Mouse (Mus musculus) forebrain, embryonic 15.5 days (tissue): ENCODE measurements around the gene Nhlrc4. TPM values are rescaled to one million over a fixed set of nuclear protein-coding genes. Genes with fewer than 3 reads are reported as not detected.

Source experiments
- ATAC-seq: fragments of 200-750 bp; cut with Nextera tagmentation; replicated peaks from 2 replicates; pipeline ENCODE4 v1.8.0; 2017; ENCODE audit warnings: mild to moderate bottlenecking, moderate TSS enrichment, moderate library complexity
- H3K27ac ChIP-seq: fragments of 300-500 bp; sonication (generic); replicated peaks from 2 replicates; pipeline ENCODE4 v1.5.1; 2015; ENCODE audit warnings: mild to moderate bottlenecking, inconsistent platforms
- H3K27me3 ChIP-seq: fragments of 300-500 bp; sonication (generic); 2 replicates; pipeline ENCODE4 v1.6.1; 2015; ENCODE audit warnings: inconsistent platforms
- H3K36me3 ChIP-seq: fragments of 300-500 bp; sonication (generic); 2 replicates; pipeline ENCODE4 v1.6.1; 2015; ENCODE audit warnings: mild to moderate bottlenecking, inconsistent platforms
- H3K4me1 ChIP-seq: fragments of 300-500 bp; sonication (generic); 2 replicates; pipeline ENCODE4 v1.6.1; 2015; ENCODE audit warnings: inconsistent platforms
- H3K4me2 ChIP-seq: fragments of 300-500 bp; sonication (generic); replicated peaks from 2 replicates; pipeline ENCODE4 v1.6.1; 2015; ENCODE audit warnings: mild to moderate bottlenecking, inconsistent platforms
- H3K4me3 ChIP-seq: fragments of 300-500 bp; sonication (generic); 2 replicates; pipeline ENCODE4 v1.5.1; 2015; ENCODE audit warnings: mild to moderate bottlenecking, inconsistent platforms
- H3K9ac ChIP-seq: fragments of 300-500 bp; sonication (generic); replicated peaks from 2 replicates; pipeline ENCODE4 v1.6.1; 2015; ENCODE audit warnings: mild to moderate bottlenecking, inconsistent platforms
- H3K9me3 ChIP-seq: fragments of 300-500 bp; sonication (generic); 2 replicates; pipeline ENCODE4 v1.6.1; 2016; ENCODE audit warnings: inconsistent platforms
- WGBS: fragments of 180-500 bp; shearing (Covaris S2); methylation state at CpG from one replicate; pipeline ENCODE4 v1.1.7; 2015; ENCODE audit warnings: mixed read lengths; 5-methylcytosine and 5-hydroxymethylcytosine counted together
- polyA plus RNA-seq: library from polyadenylated mRNA; unstranded; fragments of >200 nt; fragmentation: Nextera tagmentation; extraction: Ambion mirVana; gene quantifications from 2 replicates; pipeline ENCODE4 v1.2.1, GENCODE M21; 2015

The Nhlrc4 gene
- polyA plus RNA-seq, 1 experiment from 2014 or later: not detected

- Histone ChIP-seq H3K4me3 (no peak overlapping the region), H3K4me2 (no peak overlapping the region), H3K9me3 (no peaks in the 10 kb centered on the region), H3K4me1 (peaks cover 20% of the 10 kb centered on the region), H3K9ac (no peak overlapping the region), H3K27ac (no peak overlapping the region), H3K36me3 (no peaks in the 10 kb centered on the region), H3K27me3 (no peaks in the 10 kb centered on the region)
- 81% methylated on average over 9 of the region's 9 CpGs for WGBS
- no peak for ATAC-seq
These were observed 992 bp downstream of the Nhlrc4 start for GRCm38 (mm10) chr17:25943769-25944168.

- H3K4me1 ChIP-seq: peaks cover 20% of the 10 kb centered on the region
- no peak for ATAC-seq
- no peak overlapping the region for H3K4me2 ChIP-seq
- no peak overlapping the region for H3K9ac ChIP-seq
- WGBS: 75% methylated on average over 3 of the region's 3 CpGs
- no peak overlapping the region for H3K4me3 ChIP-seq
- no peaks in the 10 kb centered on the region for H3K27me3 ChIP-seq
- no peak overlapping the region for H3K27ac ChIP-seq
- H3K9me3 ChIP-seq: no peaks in the 10 kb centered on the region
- no peaks in the 10 kb centered on the region for H3K36me3 ChIP-seq
These were observed 1.5 kb downstream of the Nhlrc4 start for GRCm38 (mm10) chr17:25943221-25943620.

GRCm38 (mm10) chr17:25942597-25943151 lies 2.1 kb downstream of the Nhlrc4 start:
- WGBS: 90% methylated on average over 2 of the region's 2 CpGs
- H3K36me3 ChIP-seq: no peaks in the 10 kb centered on the region
- peaks cover 20% of the 10 kb centered on the region for H3K4me1 ChIP-seq
- no peaks in the 10 kb centered on the region for H3K9me3 ChIP-seq
- no peaks in the 10 kb centered on the region for H3K27me3 ChIP-seq
- no peak for ATAC-seq
- no peak overlapping the region for H3K4me3 ChIP-seq
- no peak overlapping the region for H3K9ac ChIP-seq
- H3K27ac ChIP-seq: no peak overlapping the region
- no peak overlapping the region for H3K4me2 ChIP-seq

GRCm38 (mm10) chr17:25941511-25942241 lies 3.1 kb downstream of the Nhlrc4 start:
- peaks cover 20% of the 10 kb centered on the region for H3K4me1 ChIP-seq
- peak; percentile 83 for ATAC-seq
- H3K9me3 ChIP-seq: no peaks in the 10 kb centered on the region
- peak overlapping the region; percentile 84 for H3K4me2 ChIP-seq
- no peaks in the 10 kb centered on the region for H3K27me3 ChIP-seq
- H3K4me3 ChIP-seq: peak overlapping the region; percentile 81
- H3K9ac ChIP-seq: peak overlapping the region; percentile 95
- WGBS: 3% methylated on average over 54 of the region's 54 CpGs
- peak overlapping the region; percentile 87 for H3K27ac ChIP-seq
- peaks cover 4% of the 10 kb centered on the region for H3K36me3 ChIP-seq

GRCm38 (mm10) chr17:25934526-25934925 lies 10.2 kb downstream of the Nhlrc4 start:
- H3K27ac ChIP-seq: no peak overlapping the region
- H3K9ac ChIP-seq: no peak overlapping the region
- H3K4me2 ChIP-seq: no peak overlapping the region
- ATAC-seq: no peak
- H3K4me1 ChIP-seq: no peaks in the 10 kb centered on the region
- H3K27me3 ChIP-seq: no peaks in the 10 kb centered on the region
- peaks cover 53% of the 10 kb centered on the region for H3K36me3 ChIP-seq
- 90% methylated on average over 1 of the region's 1 CpGs for WGBS
- H3K4me3 ChIP-seq: no peak overlapping the region
- no peaks in the 10 kb centered on the region for H3K9me3 ChIP-seq

GRCm38 (mm10) chr17:25925348-25925747 lies 19.4 kb downstream of the Nhlrc4 start:
- WGBS: 83% methylated on average over 2 of the region's 2 CpGs
- H3K9me3 ChIP-seq: no peaks in the 10 kb centered on the region
- H3K4me2 ChIP-seq: no peak overlapping the region
- peaks cover 5% of the 10 kb centered on the region; the same call in 1 of the 2 replicates for H3K4me1 ChIP-seq
- no peak for ATAC-seq
- no peak overlapping the region for H3K4me3 ChIP-seq
- no peak overlapping the region for H3K27ac ChIP-seq
- H3K36me3 ChIP-seq: peaks cover 11% of the 10 kb centered on the region
- no peaks in the 10 kb centered on the region for H3K27me3 ChIP-seq
- no peak overlapping the region for H3K9ac ChIP-seq

GRCm38 (mm10) chr17:25922120-25922519 lies 22.6 kb downstream of the Nhlrc4 start:
- Histone ChIP-seq H3K4me2 (no peak overlapping the region), H3K27me3 (no peaks in the 10 kb centered on the region), H3K9me3 (no peaks in the 10 kb centered on the region), H3K9ac (no peak overlapping the region), H3K36me3 (0 out of 2 replicates have a peak, but pooled peaks cover 4% of the 10 kb centered on the region), H3K4me1 (peaks cover 24% of the 10 kb centered on the region), H3K27ac (no peak overlapping the region), H3K4me3 (no peak overlapping the region)
- 74% methylated on average over 5 of the region's 5 CpGs for WGBS
- ATAC-seq: no peak

- H3K9ac ChIP-seq: peak overlapping the region; percentile 61
- no peaks in the 10 kb centered on the region for H3K27me3 ChIP-seq
- peak overlapping the region; percentile 97 for H3K4me3 ChIP-seq
- WGBS: under 1% methylated on average over 40 of the region's 40 CpGs
- H3K9me3 ChIP-seq: no peaks in the 10 kb centered on the region
- peaks cover 28% of the 10 kb centered on the region for H3K4me1 ChIP-seq
- H3K4me2 ChIP-seq: peak overlapping the region; percentile 63
- 0 out of 2 replicates have a peak, but pooled peaks cover 6% of the 10 kb centered on the region for H3K36me3 ChIP-seq
- H3K27ac ChIP-seq: peak overlapping the region; percentile 96
- peak; percentile 99 for ATAC-seq
These were observed 24.7 kb downstream of the Nhlrc4 start for GRCm38 (mm10) chr17:25919786-25920642.

- Histone ChIP-seq H3K9ac (peak within 1 kb of the TSS; percentile 73), H3K4me1 (peaks cover 28% of the 10 kb centered on the region), H3K27ac (peak within 1 kb of the TSS; percentile 96), H3K36me3 (0 out of 2 replicates have a peak, but pooled peaks cover 6% of the 10 kb centered on the region), H3K9me3 (no peaks in the 10 kb centered on the region), H3K4me3 (peak within 1 kb of the TSS; percentile 97), H3K4me2 (peak within 1 kb of the TSS; percentile 76), H3K27me3 (no peaks in the 10 kb centered on the region)
- ATAC-seq: peak; percentile 91
- WGBS: under 1% methylated on average over 65 of the region's 78 CpGs
These were observed 25.5 kb downstream of the Nhlrc4 start, which contains the start of gene Rab40c for GRCm38 (mm10) chr17:25919144-25919785. Gene Rab40c (minus strand): TSS chr17:25919727.

- no peaks in the 10 kb centered on the region for H3K27me3 ChIP-seq
- 85% methylated on average over 9 of the region's 9 CpGs for WGBS
- peak overlapping the region; percentile 97 for H3K4me3 ChIP-seq
- H3K4me1 ChIP-seq: peaks cover 28% of the 10 kb centered on the region
- peak overlapping the region; percentile 76 for H3K4me2 ChIP-seq
- no peak overlapping the region for H3K27ac ChIP-seq
- no peak for ATAC-seq
- no peaks in the 10 kb centered on the region for H3K9me3 ChIP-seq
- H3K36me3 ChIP-seq: 0 out of 2 replicates have a peak, but pooled peaks cover 6% of the 10 kb centered on the region
- H3K9ac ChIP-seq: peak overlapping the region; percentile 73
These were observed 26.6 kb downstream of the Nhlrc4 start for GRCm38 (mm10) chr17:25918037-25918750.
